Mouse (Mus musculus): ENCODE measurements around the gene Zdhhc17.
A peak's percentile ranks its signal among the peaks of the same experiment; 100 is the strongest.

Gene Zdhhc17

GRCm38 (mm10) chr10:111009641-111010479, at the start of gene Zdhhc17:
Zdhhc17 (minus strand) TSS chr10:111010140.
- peak; percentile 76 for DNase-seq (ENCODE audit: low spot score)

- no peak for DNase-seq (ENCODE audit: low spot score)
Observed at GRCm38 (mm10) chr10:111055770-111056169, 45.8 kb upstream of the Zdhhc17 start.

- DNase-seq (ENCODE audit: low spot score), result no peak
Observed at GRCm38 (mm10) chr10:111051606-111052005, 41.7 kb upstream of the Zdhhc17 start.

GRCm38 (mm10) chr10:111050511-111050910, 40.6 kb upstream of the Zdhhc17 start:
- no peak for DNase-seq (ENCODE audit: low spot score)

GRCm38 (mm10) chr10:111050061-111050460, 40.1 kb upstream of the Zdhhc17 start:
- peak; percentile 60 for DNase-seq (ENCODE audit: low spot score)

- DNase-seq (ENCODE audit: low spot score), result no peak
Observed at GRCm38 (mm10) chr10:111047895-111048294, 38.0 kb upstream of the Zdhhc17 start.

GRCm38 (mm10) chr10:111040078-111040656, 30.2 kb upstream of the Zdhhc17 start:
- DNase-seq (ENCODE audit: low spot score), result no peak

GRCm38 (mm10) chr10:111036851-111037250, 26.9 kb upstream of the Zdhhc17 start:
- DNase-seq (ENCODE audit: low spot score), result no peak

GRCm38 (mm10) chr10:111035134-111035533, 25.2 kb upstream of the Zdhhc17 start:
- no peak for DNase-seq (ENCODE audit: low spot score)

- no peak for DNase-seq (ENCODE audit: low spot score)
Observed at GRCm38 (mm10) chr10:111031511-111032365, 21.8 kb upstream of the Zdhhc17 start.

GRCm38 (mm10) chr10:111030845-111031244, 20.9 kb upstream of the Zdhhc17 start:
- no peak for DNase-seq (ENCODE audit: low spot score)

- DNase-seq (ENCODE audit: low spot score), result no peak
Observed at GRCm38 (mm10) chr10:111026106-111026505, 16.2 kb upstream of the Zdhhc17 start.

- DNase-seq (ENCODE audit: low spot score), result no peak
Observed at GRCm38 (mm10) chr10:111024746-111025145, 14.8 kb upstream of the Zdhhc17 start.

- DNase-seq (ENCODE audit: low spot score), result no peak
Observed at GRCm38 (mm10) chr10:111014476-111014875, 4.5 kb upstream of the Zdhhc17 start.

- no peak for DNase-seq (ENCODE audit: low spot score)
Observed at GRCm38 (mm10) chr10:111013265-111013664, 3.3 kb upstream of the Zdhhc17 start.

- DNase-seq (ENCODE audit: low spot score), result no peak
Observed at GRCm38 (mm10) chr10:111012496-111013038, 2.6 kb upstream of the Zdhhc17 start.

GRCm38 (mm10) chr10:111011226-111011765, 1.4 kb upstream of the Zdhhc17 start:
- DNase-seq (ENCODE audit: low spot score), result no peak

- DNase-seq (ENCODE audit: low spot score), result no peak
Observed at GRCm38 (mm10) chr10:111010480-111011225, 713 bp upstream of the Zdhhc17 start.

GRCm38 (mm10) chr10:111009113-111009640, 763 bp downstream of the Zdhhc17 start:
- DNase-seq (ENCODE audit: low spot score), result no peak

GRCm38 (mm10) chr10:111007687-111008086, 2.3 kb downstream of the Zdhhc17 start:
- no peak for DNase-seq (ENCODE audit: low spot score)
